Mouse (Mus musculus) urinary bladder, adult 2 months (tissue): ENCODE measurements around the gene Rmdn3. TPM values are rescaled to one million over a fixed set of nuclear protein-coding genes. Genes with fewer than 3 reads are reported as not detected.

Source experiments
- DNase-seq: peaks from one replicate; pipeline ENCODE4 v3.0.0; 2022; ENCODE audit warnings: low spot score
- polyA plus RNA-seq: library from polyadenylated mRNA; depleted of rRNA; stranded (reverse); fragments of >200 nt; gene quantifications from 2 replicates; pipeline ENCODE4 v1.2.3, GENCODE M21; 2012

The Rmdn3 gene
- polyA plus RNA-seq, 1 experiment, result 27.9 TPM

GRCm38 (mm10) chr2:119167866-119168256 is 11.0 kb upstream of the Rmdn3 start:
- no peak for DNase-seq

DNA sequence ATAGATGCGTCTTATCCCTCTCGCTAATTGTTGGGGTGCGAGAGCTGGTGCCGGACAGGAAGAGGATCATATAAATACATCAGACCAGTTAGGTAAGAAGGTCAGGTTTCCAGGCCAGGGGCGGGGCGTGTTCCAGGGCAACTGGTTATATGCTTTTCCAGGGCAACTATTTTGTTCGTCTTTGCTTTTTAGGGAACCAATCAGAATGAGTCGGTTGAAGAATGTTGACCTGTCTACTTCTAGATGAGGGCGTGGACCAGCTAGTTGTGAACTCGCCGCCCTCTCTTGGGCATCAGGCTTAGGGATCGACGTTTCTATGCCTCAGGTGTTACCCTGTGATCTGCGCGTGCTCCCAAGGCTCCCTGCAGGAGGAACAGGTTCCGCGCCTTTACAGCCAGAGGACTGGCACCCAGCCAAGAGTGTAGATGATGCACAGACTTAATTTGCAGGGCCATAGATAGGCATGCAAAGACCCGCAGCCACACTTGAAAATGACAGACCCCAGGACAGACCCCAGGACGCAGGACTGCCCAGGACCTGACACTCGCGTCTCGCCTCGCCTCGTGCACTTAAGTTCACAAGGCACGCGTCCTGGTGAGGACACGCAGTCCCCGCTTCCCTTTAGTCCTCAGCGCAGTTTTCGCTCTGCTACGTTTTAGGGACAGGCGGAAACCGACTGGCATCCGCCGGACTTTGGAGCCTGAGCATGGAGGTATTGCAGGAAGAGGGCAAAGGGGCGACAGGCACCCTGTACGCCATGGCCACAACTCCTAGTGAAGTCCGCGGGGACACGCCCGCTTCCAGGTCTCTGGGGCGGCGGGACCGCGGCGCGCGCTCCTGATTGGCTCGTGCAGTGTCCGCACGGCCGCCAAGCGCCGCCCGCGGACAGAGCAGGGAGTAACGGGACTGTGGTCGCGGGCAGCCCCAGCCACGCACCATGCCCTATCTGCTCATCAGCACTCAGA is 10.3 kb upstream of the Rmdn3 start, which contains the start of gene Gchfr:
Gchfr (plus strand) TSS at position 873 of the 965 bp plus-strand sequence.
- peak; percentile 56 for DNase-seq

DNA sequence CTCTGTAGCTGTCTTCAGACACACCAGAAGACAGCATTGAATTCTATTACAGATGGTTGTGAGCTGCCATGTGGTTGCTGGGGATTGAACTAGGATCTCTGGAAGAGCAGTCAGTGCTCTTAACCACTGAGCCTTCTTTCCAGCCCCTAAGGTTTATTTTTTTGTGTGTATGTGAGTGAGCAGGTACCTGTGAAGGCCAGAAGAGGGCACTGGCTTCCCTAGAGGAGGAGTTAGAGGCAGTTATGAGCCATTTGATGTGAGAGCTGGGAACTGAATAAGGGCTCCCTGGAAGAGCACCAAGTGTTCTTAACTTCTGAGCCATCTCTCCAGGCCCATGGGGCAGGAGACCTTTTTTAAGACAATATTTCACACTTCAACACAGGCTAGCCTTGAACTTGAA is 8.6 kb upstream of the Rmdn3 start:
- DNase-seq, result no peak

DNA sequence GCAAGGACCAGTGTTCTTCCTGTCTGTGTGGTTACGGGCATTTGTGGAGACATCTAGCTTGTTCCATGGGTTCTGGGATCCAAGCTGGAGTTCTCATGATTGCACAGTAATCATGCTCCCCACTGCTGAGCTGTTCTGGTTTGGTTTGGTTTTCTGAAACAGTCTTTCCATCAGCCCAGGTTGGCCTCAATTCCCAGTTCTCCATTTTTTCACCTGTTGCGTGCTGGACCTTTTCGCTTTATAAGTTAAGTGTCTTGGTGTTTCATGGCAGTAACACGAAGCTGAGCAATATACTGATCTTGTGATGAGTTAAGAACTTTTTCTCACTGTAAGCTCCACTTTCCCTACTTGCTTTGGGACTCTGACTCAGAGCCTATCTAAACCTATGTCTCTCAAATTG is 7.2 kb upstream of the Rmdn3 start:
- no peak for DNase-seq

DNA sequence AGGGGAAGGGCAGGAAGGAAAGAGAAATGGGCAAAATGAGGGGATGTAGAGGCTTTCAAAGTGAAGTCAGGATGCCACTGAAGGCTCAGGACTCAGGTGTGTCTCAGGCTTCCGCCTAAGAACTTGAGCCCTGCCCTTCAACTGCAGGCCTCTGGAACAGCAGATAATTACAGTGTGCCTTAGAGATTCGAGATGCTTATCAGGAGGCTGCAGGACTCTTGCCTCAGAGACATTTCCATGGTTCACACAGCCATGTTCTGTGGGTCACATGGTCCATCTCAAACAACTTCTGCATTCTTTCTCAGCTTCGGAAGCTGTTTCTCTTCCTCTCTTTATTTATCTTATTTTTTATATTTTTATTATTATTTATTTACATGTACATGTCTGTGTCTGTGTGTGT is 6.3 kb upstream of the Rmdn3 start:
- DNase-seq, result no peak

DNA sequence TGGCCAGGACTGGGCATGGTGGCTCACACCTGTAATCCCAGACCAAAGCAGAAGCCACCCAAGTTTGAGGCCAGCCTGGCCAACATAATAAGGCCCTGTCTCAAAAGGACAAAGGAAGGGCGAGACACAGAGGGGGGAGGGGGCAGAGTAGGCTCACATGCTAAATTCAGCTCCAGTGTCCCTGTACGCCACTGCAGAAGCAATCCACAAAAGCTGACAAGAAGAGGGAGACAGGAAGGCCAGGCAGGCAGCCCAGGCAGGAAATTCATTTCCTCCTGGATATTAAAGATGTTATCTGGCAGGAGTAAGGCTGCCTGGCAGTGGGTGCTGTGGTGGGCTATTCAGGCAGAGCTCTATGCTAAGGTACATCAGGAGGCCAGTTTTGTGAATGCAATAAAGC is 4.4 kb upstream of the Rmdn3 start:
- DNase-seq, result no peak

DNA sequence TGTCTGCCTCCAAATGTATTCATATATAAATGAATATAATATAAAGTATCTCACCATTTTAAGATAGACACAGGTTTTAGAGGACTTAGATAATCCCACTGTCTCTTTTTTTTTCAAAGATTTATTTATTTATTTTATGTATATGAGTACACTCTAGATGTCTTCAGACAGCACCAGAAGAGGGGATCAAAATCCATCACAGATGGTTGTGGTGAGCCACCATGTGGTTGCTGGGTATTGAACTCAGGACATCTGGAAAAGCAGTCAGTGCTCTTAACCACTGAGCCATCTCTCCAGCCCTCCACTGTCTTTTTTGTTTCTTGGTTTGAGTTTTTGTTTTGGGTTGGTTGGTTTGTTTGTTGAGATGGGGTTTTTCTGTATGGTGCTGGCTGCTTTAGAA is 1.0 kb upstream of the Rmdn3 start:
- no peak for DNase-seq

DNA sequence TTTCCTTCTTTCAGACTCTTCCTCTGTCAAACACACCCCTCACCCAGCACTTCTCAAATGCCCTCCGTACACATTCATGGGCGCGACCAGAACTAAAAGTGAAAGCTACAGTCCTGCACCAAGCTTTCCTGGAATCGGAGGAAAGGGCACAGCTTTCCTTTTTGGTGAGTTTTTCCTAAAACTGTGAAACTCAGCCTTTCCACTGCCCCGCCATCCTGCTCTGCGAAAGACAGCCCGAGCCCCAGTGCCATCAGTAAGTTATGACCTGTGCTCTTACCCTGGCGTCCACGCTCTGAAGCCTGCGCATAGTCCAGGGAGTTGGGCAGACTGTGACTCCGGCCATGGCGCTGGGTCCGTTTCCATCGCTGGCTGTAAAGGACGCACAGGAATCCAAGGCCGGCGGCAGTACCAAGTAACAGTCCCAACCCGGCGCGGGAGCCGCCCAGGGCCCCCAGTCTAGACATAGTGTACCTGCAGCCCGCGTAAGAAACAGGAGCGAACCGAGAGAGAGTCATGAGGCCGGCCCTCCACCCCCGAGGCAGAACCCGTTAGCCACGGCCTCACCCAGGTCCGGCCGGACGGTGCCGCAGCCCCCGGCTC is 653 bp downstream of the Rmdn3 start:
- no peak for DNase-seq

GRCm38 (mm10) chr2:119155388-119155787 is 1.4 kb downstream of the Rmdn3 start:
- DNase-seq, result no peak

DNA sequence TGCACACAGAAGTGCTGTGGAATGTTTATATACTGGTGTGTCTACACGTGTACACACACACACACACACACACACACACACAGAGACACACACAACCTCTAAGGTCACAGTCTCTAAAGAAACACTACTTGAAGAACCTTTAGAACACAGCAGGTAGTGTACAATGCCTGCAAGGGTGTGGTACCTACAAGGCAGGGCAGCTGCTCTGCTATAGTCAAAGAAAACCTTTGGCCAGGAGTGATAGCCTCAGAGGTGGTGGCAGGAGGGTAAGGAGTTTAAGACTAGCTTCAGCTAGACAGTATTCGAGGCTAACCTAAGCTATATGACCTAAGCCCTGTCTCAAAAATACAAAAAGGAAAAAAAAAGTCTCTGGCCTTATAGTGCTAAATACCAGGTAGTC is 2.2 kb downstream of the Rmdn3 start:
- DNase-seq, result no peak

DNA sequence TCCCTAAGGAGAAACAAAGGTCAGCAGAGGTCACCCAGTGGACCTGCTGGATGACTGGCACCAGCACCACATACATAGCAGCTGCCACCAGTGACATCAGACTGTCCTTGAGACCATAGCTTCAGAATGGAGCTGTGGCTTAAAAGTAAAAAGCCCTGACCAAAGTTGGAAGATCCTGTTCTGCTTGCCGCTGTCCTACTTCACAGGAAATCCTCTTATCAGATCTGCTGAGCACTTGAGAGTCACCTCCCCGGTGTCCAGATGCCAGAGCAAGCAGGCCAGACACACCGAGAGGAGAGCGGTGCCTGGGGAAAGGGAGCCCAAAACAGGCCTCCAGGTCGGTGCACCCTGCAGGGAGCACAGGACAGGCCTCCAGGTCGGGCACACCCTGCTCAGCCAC is 4.6 kb downstream of the Rmdn3 start:
- DNase-seq, result no peak

GRCm38 (mm10) chr2:119147775-119148174 is 9.1 kb downstream of the Rmdn3 start:
- no peak for DNase-seq

GRCm38 (mm10) chr2:119147160-119147678 is 9.6 kb downstream of the Rmdn3 start:
- DNase-seq, result no peak

GRCm38 (mm10) chr2:119146435-119146834 is 10.4 kb downstream of the Rmdn3 start:
- DNase-seq, result no peak

DNA sequence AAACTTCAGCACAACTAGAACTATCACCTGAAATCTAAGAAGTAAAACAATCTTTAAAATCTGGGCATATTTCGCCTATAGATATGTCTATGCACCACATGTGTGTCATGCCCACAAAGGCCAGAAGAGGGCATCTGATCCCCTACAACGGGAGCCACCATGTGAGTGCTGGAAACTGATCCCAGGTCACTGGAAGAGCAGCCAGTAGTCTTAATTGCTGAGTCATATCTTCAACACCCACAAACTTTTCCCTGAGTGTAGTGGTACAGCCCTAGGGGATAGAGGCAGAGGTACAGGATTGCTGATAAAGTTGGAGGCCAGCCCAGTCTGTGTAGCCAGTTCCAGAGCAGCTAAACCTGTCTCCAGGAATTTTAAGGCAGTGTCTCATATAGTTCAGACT is 11.6 kb downstream of the Rmdn3 start:
- no peak for DNase-seq

- no peak for DNase-seq
Observed at GRCm38 (mm10) chr2:119136346-119136898, 20.4 kb downstream of the Rmdn3 start.

DNA sequence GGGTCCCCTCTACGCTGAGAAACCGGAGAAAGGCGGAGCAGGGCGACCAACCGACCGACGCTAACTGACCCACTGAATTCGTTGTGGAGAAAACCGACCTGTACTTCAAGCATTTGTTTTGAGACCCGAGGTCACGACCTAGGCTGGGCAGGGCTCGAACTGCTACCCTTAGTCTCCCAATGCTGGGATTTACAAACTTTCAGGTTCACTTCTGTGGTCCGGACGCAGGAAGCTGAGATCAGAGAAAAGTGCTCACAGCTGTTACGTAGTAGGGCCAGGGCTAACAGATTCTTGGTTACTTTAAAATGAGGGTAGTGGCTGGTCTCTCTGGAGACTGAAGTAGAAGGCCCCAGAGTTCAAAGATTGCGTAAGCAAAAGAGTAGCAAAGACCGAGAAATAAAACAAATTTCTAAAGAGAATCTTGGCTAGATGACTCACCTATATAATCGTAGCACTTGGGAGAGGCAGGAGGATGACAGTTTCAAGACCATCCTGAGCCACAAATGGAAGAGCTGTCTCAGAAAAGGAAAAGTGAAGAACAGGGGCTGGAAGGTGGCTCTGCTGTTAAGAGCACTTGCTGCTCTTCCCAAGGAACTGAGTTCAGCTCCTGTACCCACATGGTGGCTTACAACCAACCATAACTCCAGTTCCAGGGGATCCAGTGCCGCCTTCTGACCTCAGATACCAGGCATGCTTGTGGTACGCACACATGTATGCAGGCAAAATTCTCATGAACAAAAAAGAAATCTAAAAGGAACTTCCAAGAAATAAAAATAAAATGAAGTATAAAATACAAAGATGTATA is 43.5 kb downstream of the Rmdn3 start:
- no peak for DNase-seq

DNA sequence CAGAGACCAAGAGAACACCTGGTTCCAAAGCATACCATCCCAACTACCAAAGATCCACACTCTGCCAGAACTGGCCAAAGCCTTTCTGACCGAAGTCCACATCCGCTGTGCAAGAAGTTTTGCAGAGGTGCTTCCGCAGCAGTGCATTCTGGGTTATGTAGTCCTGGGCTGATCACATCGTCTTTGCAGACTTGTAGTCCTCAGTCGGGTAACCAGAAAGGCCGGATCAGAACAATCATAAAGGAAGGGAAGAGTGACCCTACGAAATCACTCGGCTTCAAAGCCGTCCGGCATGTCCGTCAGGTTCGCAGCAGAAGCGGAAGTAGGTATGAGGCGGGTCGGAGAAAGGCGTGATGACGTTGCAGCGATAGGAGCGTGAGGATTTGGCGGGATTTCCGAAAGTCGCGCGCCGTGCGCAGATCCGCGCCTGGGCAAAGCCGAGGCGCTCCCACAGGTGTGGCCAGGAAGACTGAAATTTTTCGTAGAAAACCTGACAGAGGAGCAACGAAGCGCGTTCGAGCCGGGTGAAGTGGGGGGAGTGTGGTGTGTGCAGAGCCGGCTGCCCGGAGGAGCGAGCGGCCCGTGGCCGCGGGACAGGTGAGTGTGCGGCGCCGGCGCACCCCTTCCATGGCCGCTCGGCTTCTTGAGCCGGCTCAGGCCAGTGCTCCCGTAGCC is 44.3 kb downstream of the Rmdn3 start, which contains the start of gene Rad51:
Rad51 (plus strand) TSS at position 356 of the 675 bp plus-strand sequence.
- DNase-seq, result peak; percentile 76

DNA sequence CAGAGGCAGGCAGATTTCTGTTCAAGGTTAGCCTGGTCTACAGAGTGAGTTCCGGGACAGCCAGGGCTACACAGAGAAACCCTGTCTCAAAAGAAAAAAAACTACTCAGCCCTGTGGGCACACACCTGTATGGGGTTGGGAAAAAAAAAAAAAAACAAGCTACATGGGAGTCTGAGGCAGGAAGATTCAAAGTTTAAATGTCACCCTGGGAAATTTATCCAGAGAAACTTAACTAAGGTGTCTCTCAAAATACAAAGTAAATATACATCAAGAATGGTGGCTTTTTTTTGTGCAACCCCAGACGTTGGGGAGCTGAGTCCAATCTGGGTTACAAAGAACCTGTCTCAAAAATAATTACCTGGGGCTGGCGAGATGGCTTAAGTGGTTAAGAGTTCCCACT is 45.8 kb downstream of the Rmdn3 start:
- DNase-seq, result no peak

DNA sequence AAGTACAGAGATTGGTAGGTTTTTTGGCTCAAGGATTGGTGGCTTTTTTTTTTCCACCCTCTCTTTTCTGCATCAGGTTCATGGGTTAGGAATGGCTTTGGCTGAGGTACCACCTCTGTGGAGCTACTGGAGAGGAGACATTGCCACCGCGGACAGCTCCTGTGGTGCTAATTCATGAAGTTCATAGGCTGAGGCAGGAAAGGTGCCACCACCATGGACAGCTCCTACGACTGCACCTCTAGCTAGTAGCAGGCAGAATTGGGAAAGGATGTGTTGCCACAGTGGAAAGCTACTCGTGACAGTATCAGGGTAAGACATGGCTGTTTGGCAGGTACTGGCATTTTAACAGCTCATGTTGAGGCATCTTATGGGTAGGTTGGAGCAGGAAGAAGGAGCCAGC is 48.3 kb downstream of the Rmdn3 start:
- DNase-seq, result no peak

DNA sequence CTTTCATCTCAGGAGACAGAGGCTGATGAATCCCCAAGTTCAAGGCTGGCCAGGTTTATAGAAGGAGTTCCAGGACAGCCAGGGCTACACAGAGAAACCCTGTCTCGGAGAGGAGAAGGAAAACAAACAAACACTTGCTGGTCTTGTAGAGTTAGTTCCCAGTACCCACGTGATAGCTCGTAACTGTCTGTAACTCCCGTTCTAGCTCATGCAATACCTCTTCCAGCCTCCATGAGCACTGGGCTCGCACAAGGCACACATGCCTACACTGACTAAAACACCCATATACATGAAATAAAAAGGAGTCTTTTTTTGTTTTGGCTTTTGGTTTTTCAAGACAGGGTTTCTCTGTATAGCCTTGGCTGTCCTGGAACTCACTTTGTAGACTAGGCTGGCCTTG is 50.3 kb downstream of the Rmdn3 start:
- no peak for DNase-seq
